Mouse (Mus musculus) lung, adult 18-20 months (tissue): ENCODE measurements around the gene Ubqln4.

Source experiments
- DNase-seq, 2 experiments: peaks; one replicate each; pipeline ENCODE4 v3.0.0; 2022; ENCODE audit warnings: mixed read lengths in 2 of 2

Ubqln4 gene

DNA sequence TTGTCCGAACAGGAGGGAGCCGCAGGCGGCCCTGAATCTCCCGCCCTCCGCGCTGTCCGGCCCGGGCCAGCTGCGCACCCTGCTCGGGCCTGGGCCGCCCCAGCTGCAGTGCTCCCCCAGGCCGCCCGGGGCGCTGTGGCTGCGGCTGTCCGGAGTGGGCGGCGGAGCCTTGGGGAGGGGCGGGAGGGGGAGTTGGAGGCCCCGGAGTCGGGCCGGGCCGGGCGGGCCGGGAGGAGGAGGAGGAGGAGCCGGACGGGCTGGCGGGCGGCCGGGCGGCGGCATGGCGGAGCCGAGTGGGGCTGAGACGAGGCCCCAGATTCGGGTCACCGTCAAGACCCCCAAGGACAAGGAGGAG is at the start of gene Ubqln4:
TSS of gene Ubqln4 (plus strand) at position 234 of the 355 bp plus-strand sequence.
- DNase-seq, result peak; percentile 89 to 90

DNA sequence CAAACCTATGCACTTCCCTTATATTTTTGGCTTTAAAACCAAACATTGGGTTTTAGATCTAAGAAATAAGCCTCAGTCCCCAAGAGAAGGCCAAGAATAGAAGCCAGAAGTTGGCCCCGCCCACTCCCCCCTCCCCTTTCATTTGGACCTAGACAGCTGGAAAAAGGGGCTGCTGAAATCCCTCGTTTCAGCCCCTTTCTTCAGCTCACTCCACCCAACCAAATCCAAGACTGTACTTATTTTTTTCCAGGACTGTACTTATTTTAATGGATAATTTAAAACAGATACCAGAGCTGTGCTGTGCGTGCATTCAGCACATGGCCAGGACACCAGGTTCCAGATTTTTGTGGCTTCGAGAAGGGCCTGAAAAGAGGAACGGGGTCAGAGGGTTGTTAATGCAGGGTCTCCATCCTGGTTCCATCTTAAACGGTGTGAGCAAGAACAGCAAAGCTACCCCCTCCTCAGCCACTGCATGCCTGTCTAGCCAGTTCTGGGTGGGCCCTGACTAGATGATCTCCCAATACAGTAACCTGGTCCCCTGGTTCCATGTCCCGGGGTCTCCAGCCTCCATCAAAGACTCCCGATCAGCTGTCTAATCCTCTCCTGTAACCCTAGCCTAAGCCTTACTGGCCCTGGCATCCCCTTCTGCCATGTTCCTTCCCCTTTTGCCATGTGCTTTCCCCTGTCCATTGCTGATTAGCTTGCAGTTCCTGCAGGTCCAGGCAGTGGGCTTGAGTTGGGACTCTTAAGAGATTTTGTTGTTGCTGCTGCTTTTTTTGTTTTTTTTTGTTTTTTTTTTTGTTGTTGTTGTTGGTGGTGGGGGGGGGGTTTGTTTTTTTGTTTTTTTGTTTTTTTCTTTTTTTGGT is 49.4 kb upstream of the Ubqln4 start:
- DNase-seq, result no peak

DNA sequence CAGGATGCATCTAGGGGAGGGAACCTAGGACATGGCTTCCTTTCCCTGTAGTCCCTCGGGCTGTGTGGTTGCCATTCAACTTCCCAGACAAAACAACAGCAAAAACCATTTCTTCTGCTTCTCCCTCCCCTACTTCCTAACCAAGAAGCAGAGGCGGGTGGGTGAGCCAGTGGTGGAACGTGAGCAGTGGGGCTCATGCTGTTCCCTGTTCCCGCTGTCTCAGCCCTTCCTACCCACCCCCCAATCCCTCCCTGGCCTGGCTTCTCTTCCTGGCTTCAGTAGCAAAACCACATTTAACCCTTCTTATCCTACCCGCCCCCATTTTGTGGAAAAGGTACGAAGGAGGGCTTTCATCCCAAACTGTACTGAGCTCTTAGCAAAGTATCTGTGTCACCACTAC is 48.5 kb upstream of the Ubqln4 start:
- no peak for DNase-seq

DNA sequence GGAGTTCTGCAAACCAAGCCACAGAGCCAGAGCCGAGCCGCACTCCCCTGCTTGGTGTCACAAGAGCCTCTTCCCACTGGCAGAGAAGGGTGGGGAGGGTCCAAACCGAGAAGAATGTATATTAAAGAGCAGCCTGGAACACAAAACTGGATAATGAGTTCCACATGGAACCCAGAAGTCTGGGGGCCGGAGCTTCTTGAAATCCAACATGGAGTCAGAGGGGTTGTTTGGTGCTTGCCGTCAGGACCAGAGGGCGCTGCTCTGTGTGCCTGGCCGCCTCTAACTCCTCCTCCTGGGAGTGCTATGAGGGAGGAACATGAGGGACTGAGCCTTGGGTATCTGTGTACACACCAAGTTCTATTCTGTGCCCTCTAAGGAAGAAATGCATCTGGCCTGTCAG is 47.8 kb upstream of the Ubqln4 start:
- no peak for DNase-seq

DNA sequence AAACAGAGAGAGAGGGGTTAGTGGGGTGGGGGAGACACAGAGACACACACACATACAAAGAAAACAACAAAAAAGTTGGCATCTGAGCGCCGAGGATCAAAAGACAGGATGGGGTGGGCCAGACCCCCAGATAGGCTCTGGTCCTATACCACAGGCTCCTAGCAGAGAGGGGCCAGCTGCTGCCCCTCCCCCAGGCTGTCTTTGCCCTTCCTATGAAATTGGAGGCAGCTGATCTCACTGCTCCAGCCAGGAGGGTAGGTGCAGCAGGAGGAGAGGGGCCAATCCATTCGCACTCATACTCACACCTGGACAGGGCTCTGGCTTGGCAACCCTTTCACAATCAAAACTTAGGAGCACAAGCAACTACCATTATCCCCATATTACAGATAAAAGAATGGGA is 44.3 kb upstream of the Ubqln4 start:
- DNase-seq, result no peak

DNA sequence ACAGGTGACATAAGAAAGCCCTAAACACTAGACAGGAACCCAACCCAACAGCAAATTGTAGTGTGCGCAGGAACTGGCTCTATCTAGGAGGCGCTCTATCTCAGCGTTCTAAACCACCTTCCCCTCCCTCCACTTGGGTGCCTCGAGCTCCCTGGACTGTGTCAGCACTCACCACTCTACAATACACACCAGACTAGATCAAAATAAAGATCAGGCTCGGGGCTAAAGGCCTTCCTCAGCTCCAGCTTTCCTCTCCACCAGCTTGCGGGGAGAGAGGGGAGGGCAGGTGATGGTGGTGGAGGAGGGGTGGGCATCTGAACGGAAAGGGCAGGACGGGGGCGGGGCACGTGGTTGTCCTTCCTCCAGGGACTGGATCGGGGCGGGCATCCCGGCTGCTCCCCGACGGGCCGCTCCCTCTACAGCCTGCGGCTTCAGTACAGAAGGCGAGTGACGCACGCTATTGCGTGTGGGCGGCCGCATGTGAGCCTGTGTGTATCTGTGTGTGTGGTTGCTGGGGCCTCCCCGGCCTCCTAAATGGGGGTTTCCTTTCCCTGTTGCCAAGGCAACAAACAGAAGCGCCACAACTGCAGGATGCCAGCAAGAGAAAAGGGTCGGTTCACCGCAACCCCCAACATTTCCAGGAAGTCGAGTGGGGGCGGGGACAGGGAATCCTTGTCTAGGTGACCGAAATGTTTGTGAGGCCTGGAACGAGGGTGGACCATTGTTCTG is 43.7 kb upstream of the Ubqln4 start, which contains the start of gene Lmna:
TSS of gene Lmna (minus strand) at position 265 of the 729 bp plus-strand sequence.
- DNase-seq, result peak; percentile 97 to 99

DNA sequence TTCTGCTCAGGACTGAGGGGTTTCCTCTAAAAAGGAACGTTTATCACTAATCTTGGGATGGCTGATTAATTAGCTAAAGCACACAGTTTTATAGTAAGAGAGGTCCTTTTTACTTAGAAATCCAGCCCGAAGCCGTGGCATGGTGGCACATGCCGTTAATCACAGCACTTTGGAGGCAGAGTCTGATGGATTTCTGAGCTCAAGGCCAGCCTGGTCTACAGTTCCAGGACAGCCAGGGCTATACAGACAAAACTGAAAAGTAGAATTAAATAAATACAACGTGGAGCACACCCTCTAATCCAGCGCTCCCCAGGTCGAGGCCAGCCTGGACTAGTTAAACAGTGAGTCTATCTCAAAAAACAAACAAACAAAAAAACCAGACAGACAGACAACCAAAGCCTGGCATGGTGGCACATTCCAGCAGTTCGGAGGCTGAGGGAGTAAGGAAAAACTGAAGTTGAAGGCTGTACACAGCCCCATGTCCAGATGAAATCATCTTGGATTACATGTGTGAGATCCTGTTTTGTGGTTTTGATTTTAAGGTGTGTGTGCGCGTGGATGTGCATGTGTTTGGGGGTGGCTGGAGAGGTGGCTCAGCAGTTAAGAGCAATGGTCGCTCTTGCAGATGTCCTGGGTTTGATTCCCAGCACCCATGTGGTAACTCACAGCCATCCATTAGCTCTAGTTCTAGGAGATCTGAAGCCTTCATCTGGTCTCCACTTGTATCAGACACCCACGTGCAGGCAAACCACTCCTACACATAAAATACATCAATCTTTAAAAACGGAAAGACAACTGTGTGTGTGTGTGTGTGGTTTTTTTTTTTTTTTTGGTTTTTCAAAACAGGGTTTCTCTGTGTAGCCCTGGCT is 42.9 kb upstream of the Ubqln4 start:
- no peak for DNase-seq

DNA sequence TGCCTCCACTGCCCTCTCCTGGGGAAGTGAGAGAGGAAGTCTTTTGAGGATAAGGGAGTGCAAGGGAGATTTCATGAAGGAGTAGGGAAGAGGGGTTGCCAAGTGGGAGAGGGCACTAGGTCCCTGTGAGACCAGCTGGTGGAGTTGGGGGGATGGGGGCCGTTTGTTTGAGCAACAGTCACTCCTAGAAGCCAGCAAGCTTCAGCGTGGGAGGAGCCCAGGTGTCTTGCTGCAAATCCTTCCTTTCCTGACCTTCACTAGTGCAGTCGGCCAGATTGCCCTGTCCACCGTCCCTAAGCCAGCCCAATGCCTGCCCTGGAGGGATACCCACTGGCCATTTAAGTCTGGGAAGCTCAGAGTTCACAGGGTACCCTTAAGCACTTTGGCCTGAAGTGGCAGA is 42.0 kb upstream of the Ubqln4 start:
- no peak for DNase-seq

DNA sequence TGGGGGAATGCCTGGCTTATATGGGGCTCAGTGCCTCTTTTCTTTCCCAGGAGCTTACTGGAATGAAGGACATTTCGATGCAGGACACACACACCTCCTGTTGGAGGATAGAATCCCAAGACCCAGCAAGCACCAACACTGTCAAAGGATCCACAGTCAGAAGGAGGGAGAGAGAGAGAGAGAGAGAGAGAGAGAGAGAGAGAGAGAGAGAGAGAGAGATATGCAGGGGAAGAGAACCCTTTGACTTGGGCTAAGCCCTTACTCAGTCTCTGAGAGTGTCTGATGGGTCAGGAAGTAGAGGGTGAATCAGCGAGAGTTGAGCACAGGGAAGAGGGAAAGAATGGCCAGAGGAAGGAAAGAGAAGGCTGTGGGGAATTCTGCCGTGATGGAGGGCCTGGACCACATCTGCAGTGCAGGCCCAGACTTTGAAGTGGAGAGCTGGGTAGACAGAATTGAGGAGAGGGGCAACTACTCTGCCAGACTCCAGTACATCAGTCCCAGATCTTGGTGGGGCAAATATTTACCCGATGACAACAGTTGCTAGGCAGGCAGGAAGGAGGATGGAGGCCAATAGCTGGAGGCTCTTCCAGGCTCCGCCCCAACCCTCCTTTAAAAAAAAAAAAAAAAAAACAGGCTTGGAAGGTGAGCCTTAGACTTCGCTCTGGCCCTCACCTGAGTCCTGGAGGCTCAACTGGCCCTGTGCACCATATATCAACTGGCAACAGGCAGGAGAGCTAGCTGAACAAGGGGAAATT is 41.2 kb upstream of the Ubqln4 start:
- peak in 1 of 2 experiments; percentile 76 for DNase-seq

DNA sequence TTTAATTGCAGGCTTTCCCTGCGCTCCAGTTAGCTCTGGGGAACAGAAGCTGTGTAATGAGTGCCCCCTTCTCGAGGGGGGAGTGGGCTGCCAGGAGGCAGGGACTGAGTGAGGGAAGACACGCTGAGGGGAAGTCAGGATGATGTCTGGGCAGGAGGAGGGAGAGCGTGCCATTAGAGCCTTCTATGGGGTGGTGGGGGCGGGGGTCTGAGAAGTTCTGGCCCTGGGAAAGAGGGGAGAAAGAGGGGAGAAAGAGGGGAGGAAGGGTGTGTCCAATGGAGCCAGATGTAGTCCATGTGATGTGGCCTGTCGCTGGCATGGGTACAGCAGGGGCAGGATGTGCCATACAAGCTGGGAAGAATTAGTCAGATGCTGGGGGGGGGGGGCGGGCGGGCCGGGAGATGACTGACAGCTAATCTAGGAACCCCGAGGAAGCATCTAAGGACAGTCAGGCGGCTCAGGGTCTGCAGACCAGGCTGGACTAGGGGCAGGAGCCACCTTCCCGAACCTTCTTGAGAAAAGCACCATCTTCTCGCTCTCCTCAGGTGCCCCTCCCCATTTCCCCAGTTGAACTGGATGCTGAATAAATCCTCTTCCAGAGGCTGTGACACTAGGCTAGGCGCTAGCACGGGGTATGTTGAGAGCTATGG is 40.5 kb upstream of the Ubqln4 start:
- DNase-seq, result peak in 1 of 2 experiments; percentile 66

DNA sequence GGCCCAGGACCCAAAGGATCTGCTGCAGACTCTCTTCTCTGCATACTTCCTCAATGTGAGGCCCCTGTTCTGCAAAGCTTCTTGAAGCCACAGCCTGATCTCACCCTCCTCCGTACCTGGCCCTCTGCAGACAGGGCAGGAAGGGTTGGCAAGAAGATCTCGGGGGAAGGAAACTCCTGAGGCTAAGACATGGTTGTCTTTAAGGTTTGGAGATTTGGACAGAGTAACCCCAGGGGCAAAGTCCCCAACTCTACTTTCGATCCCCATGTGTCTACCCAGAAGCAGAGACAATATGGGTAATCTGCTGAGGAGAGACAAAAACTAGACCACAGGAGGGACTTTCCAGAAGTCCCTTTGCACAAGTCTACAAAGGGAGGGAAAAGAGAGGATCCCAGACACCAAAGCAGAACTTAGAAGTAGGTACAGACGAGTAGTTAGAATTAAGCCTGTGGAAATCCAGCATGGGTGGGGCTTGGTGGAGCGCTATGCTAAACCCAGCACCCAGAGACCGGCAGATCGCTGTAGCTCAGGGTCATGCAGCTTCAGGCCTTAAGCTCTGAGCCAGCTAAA is 39.9 kb upstream of the Ubqln4 start:
- no peak for DNase-seq

DNA sequence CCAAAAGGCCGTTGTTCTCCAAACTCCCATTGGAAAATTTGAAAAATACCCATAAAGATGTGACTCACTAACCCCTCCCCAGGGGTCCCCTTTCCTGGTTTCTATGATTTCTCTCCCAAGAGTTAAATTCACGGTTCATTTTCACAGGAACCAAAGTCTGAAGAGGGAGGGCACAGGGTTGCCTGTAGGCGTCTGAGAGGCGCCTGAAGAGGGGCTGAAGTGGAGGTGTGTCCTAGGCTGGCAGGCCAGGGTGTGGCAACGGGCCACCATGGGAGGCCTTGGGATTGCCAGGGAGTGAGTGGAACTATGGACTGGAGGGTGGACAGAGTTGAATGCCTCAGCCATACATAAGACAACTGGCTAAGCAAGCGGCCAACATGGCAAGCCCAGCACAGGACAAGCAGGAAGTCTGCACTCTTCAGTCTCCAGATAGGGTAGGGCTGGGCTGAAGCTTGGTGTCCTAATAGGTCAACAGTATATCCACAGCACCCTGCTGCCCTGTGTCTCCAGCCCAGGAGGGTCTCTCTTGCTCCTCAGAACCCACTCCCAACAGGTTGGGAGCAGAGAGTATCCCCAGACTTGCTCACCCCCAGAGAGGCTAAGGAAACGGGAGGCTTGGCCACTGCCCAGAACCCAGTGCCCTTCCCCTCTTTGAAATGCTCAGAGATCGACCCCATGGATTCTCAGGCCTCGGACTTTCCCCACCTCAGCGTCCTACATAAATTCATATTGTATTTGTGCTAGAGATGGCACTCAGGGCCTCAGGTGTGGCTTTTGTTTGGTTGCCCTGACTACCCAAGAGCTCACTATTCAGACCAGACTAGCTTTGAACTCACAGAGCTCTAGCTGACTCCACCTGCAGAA is 39.1 kb upstream of the Ubqln4 start:
- peak; percentile 81 to 86 for DNase-seq

DNA sequence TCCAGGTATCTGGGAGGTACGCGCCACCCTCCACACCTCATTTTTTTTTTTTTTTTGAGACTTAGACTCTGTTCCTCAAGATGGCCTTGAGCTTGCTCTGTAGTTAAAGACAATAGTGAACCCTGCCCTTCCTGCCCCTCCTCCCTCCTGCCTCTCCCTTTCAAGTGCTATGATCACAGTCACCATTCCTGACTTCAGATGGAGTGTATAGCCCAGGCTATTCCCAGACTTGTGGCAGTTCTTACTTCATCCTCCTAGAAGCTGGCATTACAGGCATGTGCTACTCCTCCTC is 38.5 kb upstream of the Ubqln4 start:
- no peak for DNase-seq

DNA sequence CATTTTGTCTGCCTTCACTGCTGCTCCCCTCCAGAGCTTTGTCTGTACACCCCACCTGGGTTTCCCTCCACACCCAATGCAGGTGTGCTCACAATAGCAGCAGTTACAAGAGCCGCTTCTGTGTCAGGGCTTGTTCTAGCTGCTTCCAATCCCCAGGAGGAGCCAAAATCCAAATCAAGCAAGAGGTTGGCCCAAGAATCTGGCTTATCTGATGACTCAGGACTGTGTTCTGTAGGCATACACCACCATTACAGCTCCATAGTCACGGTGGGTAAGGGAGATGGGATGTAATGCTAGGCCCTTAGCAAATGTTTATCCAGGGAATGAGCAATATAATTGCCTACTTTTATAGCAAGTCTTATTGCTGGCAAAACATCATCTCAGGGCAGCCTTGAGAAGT is 37.2 kb upstream of the Ubqln4 start:
- no peak for DNase-seq

DNA sequence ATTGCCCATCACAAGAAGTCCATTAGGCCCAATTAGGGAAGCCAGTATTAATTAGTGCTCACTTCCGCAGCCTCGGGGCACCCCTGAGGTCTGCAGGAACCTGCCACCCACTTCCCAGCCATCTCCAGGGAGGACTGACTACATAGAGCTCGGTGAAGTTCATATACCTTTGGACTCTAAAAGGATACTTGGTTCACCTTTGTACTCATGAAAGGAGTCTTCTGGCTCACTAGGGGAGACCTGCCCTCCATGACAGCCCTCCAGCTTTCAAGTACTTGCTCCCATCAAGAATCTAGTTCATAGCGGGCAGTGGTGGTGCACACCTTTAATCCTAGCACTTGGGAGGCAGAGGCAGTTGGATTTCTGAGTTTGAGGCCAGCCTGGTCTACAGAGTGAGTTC is 35.1 kb upstream of the Ubqln4 start:
- DNase-seq, result no peak

DNA sequence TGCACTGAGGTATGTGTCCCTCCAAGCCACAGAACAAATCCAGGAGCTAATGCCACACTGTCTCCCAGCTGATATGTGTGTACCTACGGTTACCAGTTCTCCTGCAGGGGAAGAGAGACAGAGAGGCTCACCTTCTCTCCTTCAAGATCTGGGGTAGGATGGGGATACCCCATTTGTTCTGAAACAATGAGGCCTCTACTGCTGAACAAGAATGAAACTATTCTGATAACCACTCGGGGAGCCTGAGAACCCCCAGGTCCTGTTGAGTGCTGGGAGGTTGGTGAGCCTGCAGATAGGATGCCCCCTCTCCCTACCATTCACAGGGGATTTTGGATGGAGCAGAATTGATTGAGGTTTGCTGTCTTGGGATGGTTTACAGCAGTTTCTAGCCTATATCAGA is 33.5 kb upstream of the Ubqln4 start:
- no peak for DNase-seq

DNA sequence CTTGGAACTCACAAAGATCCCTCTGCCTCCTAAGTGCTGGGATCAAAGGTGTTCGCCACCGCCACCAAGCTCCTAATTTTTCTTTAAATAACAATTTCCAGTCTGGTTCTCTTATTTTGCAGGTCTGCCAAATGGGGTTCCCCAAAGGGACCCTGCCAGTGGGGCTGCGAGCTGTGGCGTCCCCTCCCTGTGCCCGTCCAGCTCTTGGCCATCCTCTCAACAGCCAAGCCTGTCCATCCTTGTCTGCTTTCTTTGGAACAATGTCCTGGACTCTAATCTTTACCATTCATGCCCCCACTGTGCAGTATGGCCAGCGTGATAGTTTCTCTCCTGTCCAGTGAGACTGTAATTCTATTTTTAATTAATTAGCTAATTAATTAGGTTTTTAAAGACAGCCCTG is 32.4 kb upstream of the Ubqln4 start:
- no peak for DNase-seq

DNA sequence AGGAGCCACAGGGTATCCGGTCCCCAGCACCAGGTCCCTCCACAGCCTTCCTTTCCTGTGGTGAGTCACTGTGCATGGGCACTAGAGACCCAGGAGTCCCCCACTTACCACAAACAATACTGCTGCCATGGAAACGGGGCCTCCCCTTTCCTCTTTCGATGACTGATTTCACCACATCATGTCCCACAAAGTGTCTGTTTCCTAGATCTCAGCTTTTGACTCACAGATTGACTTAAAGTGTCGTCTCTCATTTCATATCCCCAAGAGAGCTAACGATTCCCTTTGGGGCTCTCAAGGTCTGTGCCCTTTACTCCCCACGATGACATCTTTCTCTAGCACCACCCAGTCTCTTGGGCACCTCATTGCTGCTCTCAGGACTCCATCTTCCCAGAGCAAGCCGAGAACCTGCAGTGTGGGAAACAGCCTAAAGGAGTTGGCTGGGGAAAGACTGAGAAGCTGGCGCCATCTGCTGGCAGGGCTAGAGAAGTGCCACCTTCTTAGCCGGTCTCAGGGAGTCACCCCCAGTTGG is 31.7 kb upstream of the Ubqln4 start:
- DNase-seq, result peak; percentile 69 to 74

DNA sequence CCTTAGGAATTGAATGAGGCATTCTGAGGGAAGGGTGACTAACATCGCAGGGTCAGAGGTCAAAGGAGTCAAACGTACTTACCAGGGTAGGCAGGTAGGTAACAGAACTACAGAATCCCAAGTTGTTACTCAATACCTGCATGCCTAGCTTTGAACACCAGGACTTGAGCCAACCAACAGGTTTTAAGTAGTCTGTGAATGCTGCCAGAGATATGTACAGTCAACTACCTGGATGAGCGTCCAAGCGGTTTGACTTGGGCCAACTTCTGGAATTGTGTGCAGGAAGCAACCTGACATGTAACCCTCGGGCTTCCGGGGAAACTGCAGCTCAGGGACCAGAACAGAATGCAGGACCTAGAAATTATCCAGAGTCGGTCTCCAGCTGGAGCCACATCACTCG is 30.5 kb upstream of the Ubqln4 start:
- DNase-seq, result no peak

DNA sequence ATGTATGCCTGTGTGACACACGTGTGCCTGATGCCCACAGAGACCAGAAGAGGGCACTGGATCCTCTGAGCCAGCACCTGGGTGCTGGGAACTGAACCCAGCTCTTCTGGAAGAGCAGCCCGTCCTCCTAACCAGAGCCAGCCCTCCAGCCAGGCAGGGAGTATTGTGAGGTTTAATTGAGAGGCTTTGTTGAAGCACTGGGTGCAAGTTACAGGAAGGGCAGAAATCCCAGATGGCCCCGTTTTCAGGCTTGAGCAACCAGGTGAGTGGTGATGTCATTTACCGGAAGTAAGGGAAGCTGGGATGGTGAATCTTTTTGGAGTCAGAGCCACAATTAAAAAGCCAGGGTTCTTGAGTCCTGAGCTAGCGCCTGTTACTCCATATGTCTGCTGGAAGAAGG is 28.5 kb upstream of the Ubqln4 start:
- DNase-seq, result no peak
